Mouse (Mus musculus) layer of hippocampus, adult 2 months (tissue): ENCODE data around the gene Tspan9. TPM values are rescaled to one million over a fixed set of nuclear protein-coding genes. Genes with fewer than 3 reads are reported as not detected.

Experiments used
- DNase-seq, 2 experiments: peaks; one replicate each; pipeline ENCODE4 v3.0.0; 2022; ENCODE audit warnings: low spot score in 2 of 2
- H3K27ac ChIP-seq: fragments of 200-600 bp; 2 replicates; pipeline ENCODE4 v1.8.1; 2022
- H3K4me3 ChIP-seq: fragments of 200-600 bp; 2 replicates; pipeline ENCODE4 v1.8.1; 2022; ENCODE audit warnings: mild to moderate bottlenecking
- CTCF ChIP-seq: fragments of 200-600 bp; conservative IDR thresholded peaks from 2 replicates; pipeline ENCODE4 v1.8.1; 2022; ENCODE audit warnings: antibody characterized with exemption, mild to moderate bottlenecking, moderate library complexity
- total RNA-seq, 2 experiments: library from RNA; stranded (reverse); gene quantifications; 2 replicates each; pipeline ENCODE4 v1.2.3; 2021

The Tspan9 gene
- total RNA-seq, 2 experiments from 2014 or later, result 42.2 to 45.6 TPM

- TF ChIP-seq CTCF, result no peak
- DNase-seq, result no peak
- Histone ChIP-seq H3K27ac (no peak overlapping the region), H3K4me3 (no peak overlapping the region)
Observed at GRCm38 (mm10) chr6:128053000-128053732, 90.2 kb downstream of the Tspan9 start.

GRCm38 (mm10) chr6:128047671-128048070 lies 95.7 kb downstream of the Tspan9 start:
- H3K4me3 ChIP-seq, result no peak overlapping the region
- H3K27ac ChIP-seq, result no peak overlapping the region
- DNase-seq, result no peak
- no peak for TF ChIP-seq CTCF

- no peak for DNase-seq
- Histone ChIP-seq H3K4me3 (no peak overlapping the region), H3K27ac (no peak overlapping the region)
- TF ChIP-seq CTCF, result no peak
Observed at GRCm38 (mm10) chr6:128047239-128047638, 96.2 kb downstream of the Tspan9 start.

GRCm38 (mm10) chr6:128046799-128047198 lies 96.6 kb downstream of the Tspan9 start:
- H3K4me3 ChIP-seq, result no peak overlapping the region
- no peak for TF ChIP-seq CTCF

GRCm38 (mm10) chr6:128044691-128045090 lies 98.7 kb downstream of the Tspan9 start:
- TF ChIP-seq CTCF, result no peak
- Histone ChIP-seq H3K4me3 (no peak overlapping the region), H3K27ac (no peak overlapping the region)
- no peak for DNase-seq

More at GRCm38 (mm10) chr6:128046799-128047198, 96.6 kb downstream of the Tspan9 start:
- no peak for DNase-seq
- H3K27ac ChIP-seq, result no peak overlapping the region

GRCm38 (mm10) chr6:128043486-128043885 lies 99.9 kb downstream of the Tspan9 start:
- Histone ChIP-seq H3K27ac (no peak overlapping the region), H3K4me3 (no peak overlapping the region)
- no peak for DNase-seq
- no peak for TF ChIP-seq CTCF

- Histone ChIP-seq H3K4me3 (no peak overlapping the region), H3K27ac (no peak overlapping the region)
- no peak for DNase-seq
- no peak for TF ChIP-seq CTCF
Observed at GRCm38 (mm10) chr6:128041836-128042235, 101.6 kb downstream of the Tspan9 start.

GRCm38 (mm10) chr6:128039077-128039766 lies 104.2 kb downstream of the Tspan9 start:
- TF ChIP-seq CTCF, result no peak
- Histone ChIP-seq H3K27ac (no peak overlapping the region), H3K4me3 (no peak overlapping the region)
- no peak for DNase-seq

- H3K27ac ChIP-seq, result no peak overlapping the region
- no peak for TF ChIP-seq CTCF
- no peak for DNase-seq
- H3K4me3 ChIP-seq, result no peak overlapping the region
Observed at GRCm38 (mm10) chr6:128038568-128038967, 104.8 kb downstream of the Tspan9 start.

- TF ChIP-seq CTCF, result no peak
- H3K27ac ChIP-seq, result no peak overlapping the region
- H3K4me3 ChIP-seq, result no peak overlapping the region
- no peak for DNase-seq
Observed at GRCm38 (mm10) chr6:128036597-128036996, 106.8 kb downstream of the Tspan9 start.

- peak overlapping the region; percentile 78 for H3K27ac ChIP-seq
- DNase-seq, result no peak
- peak; percentile 52 for TF ChIP-seq CTCF
- peak overlapping the region; percentile 69 for H3K4me3 ChIP-seq
Observed at GRCm38 (mm10) chr6:128035930-128036309, 107.5 kb downstream of the Tspan9 start.

GRCm38 (mm10) chr6:128035250-128035929 lies 108.0 kb downstream of the Tspan9 start:
- peak; percentile 51 to 64 for DNase-seq
- no peak for TF ChIP-seq CTCF
- peak overlapping the region; percentile 69 for H3K4me3 ChIP-seq
- H3K27ac ChIP-seq, result peak overlapping the region; percentile 78
